Mouse (Mus musculus): ENCODE data around the gene Gstp1. TPM values are rescaled to one million over a fixed set of nuclear protein-coding genes. Genes with fewer than 3 reads are reported as not detected.
"Not testable (repeated sequence)": the region's sequence is repeated elsewhere in the genome, so short reads cannot be mapped to it uniquely, and the experiment has no call there.

Gene Gstp1
- polyA plus RNA-seq, 1 experiment from 2014 or later, result 1,288 TPM

DNA sequence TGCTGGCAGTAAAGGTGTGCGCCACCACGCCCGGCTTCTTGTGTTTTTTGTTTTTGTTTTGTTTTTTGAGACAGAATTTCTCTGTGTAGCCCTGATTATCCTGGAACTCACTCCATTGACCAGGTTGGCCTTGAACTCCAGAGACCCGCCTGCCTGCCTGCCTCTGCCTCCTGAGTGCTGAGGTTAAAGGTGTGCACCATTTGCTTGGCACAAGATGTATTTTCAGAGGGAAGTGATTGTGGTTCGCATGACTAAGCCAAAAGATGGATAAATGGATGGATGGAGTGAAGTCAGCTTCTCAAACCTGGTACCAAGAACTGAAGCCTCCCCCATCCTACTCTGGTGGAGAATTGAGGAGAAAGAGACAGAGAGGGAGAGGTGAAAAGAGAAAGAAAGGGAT is 16.8 kb upstream of the Gstp1 start:
- CTCF ChIA-PET, result interaction anchor here (2.0 to 3.3 kb wide), 2 partner anchors 30 to 35 kb away, joined by 7 to 12 read pairs; no protein-coding TSS in a partner anchor
- no peaks in the 10 kb centered on the region for H3K27me3 ChIP-seq
- POLR2A ChIA-PET, result no interaction called here
- in situ Hi-C loops (cut with MboI; ENCODE audit: low pct_unique_long_range_greater_than_20kb), result loop anchor here (5.0 kb wide), 2 partner anchors 33 to 37 kb away; no protein-coding TSS in a partner anchor
- DNase-seq (ENCODE audit: low read depth, low spot score), result no peak
- no peak for TF ChIP-seq CTCF (IDR thresholded peaks at IDR 0.05)
- no peak for ATAC-seq

DNA sequence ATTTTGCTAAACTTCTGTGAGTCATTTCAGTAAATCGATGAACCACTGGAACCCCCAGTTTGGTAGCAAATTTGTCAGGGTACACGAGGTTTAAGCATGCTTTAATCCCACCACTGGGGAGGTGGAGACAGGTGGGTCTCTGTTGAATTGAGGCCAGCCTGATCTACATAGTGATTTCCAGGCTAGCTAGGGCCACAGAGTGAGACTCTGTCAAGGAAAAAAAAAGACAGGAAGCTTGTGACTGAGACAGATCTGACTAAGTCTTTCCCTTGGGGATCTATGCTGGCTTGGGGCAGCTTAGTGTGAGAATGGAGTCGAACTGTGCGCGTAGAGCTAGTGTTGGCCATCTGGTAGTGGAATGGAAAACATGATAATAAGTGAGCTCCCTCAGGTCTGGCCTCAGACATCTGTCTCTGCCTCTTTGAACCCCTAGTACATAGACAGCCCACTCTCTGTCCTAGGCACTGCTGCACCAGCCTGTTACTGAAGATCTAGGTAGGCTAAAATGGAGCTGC is 14.8 kb upstream of the Gstp1 start:
- no peaks in the 10 kb centered on the region for H3K27me3 ChIP-seq
- DNase-seq (ENCODE audit: low read depth, low spot score) (no peak), ATAC-seq (no peak)
- ChIA-PET POLR2A (interaction anchor here (0.5 to 0.8 kb wide), 2 partner anchors 46 to 162 kb away, joined by 3 read pairs; no protein-coding TSS in a partner anchor), CTCF (interaction anchor here (0.8 to 2.0 kb wide), 18 partner anchors 8 to 176 kb away, joined by 3 to 31 read pairs (median 4); partner anchors contain the start of genes Cabp2, Cdk2ap2, Gstp1 and Ndufv1)
- TF ChIP-seq CTCF (IDR thresholded peaks at IDR 0.05), result no peak
- in situ Hi-C loops (cut with MboI; ENCODE audit: low pct_unique_long_range_greater_than_20kb), result loop anchor here (5.0 kb wide), 2 partner anchors 35 kb away; no protein-coding TSS in a partner anchor

- ATAC-seq, result no peak
- H3K27me3 ChIP-seq, result no peaks in the 10 kb centered on the region
- ChIA-PET CTCF (interaction anchor here (0.8 to 2.0 kb wide), 18 partner anchors 9 to 176 kb away, joined by 3 to 31 read pairs (median 3); partner anchors contain the start of genes Cabp2, Cdk2ap2 and Gstp1), POLR2A (interaction anchor here (0.5 to 0.8 kb wide), 2 partner anchors 47 to 161 kb away, joined by 3 read pairs; no protein-coding TSS in a partner anchor)
- no peak for DNase-seq (ENCODE audit: low read depth, low spot score)
- in situ Hi-C loops (cut with MboI; ENCODE audit: low pct_unique_long_range_greater_than_20kb), result loop anchor here (5.0 kb wide), 2 partner anchors 35 kb away; no protein-coding TSS in a partner anchor
- peak; percentile 87 for TF ChIP-seq CTCF (IDR thresholded peaks at IDR 0.05)
Observed at GRCm38 (mm10) chr19:4051741-4052515, 14.1 kb upstream of the Gstp1 start.

GRCm38 (mm10) chr19:4051016-4051415 is 13.2 kb upstream of the Gstp1 start:
- CTCF ChIA-PET, result interaction anchor here (1.0 to 6.9 kb wide), 4 partner anchors 17 to 38 kb away, joined by 3 to 74 read pairs (median 8); partner anchors contain the start of genes Cabp2 and Ndufv1
- POLR2A ChIA-PET, result no interaction called here
- H3K27me3 ChIP-seq, result no peaks in the 10 kb centered on the region
- DNase-seq (ENCODE audit: low read depth, low spot score) (no peak), ATAC-seq (no peak)
- in situ Hi-C loops (cut with MboI; ENCODE audit: low pct_unique_long_range_greater_than_20kb), result loop anchor here (5.0 kb wide), 2 partner anchors 34 to 36 kb away; no protein-coding TSS in a partner anchor
- TF ChIP-seq CTCF (IDR thresholded peaks at IDR 0.05), result peak; percentile 33

DNA sequence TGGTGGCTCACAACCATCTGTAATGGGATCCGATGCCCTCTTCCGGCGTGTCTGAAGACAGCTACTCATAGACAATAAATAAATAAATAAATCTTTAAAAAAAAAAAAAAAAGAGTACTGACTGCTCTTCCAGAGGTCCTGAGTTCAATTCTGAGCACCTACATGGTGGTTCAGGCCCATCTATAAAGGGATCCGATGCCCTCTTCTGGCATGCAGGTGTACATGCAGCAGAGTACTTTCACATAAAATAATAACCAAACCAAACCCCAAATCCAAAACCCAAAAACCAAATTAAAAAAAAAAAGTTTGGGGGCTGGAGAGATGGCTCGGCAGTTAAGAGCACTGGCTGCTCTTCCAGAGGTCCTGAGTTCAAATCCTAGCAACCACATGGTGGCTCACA is 11.3 kb upstream of the Gstp1 start:
- ATAC-seq; H3K27me3 ChIP-seq; DNase-seq (ENCODE audit: low read depth, low spot score); in situ Hi-C loops (cut with MboI; ENCODE audit: low pct_unique_long_range_greater_than_20kb): not testable (repeated sequence)
- POLR2A ChIA-PET, result interaction anchor here (0.6 kb wide), 1 partner anchor 101 kb away, joined by 3 read pairs; no protein-coding TSS in a partner anchor
- CTCF ChIA-PET, result interaction anchor here (1.2 to 6.9 kb wide), 5 partner anchors 18 to 102 kb away, joined by 3 to 74 read pairs (median 16); partner anchors contain the start of gene Ndufv1
- TF ChIP-seq CTCF (IDR thresholded peaks at IDR 0.05), result peak; percentile 56

GRCm38 (mm10) chr19:4047859-4048258 is 10.1 kb upstream of the Gstp1 start:
- ChIA-PET POLR2A (interaction anchor here (1.2 to 3.4 kb wide), 3 partner anchors 9 to 29 kb away, joined by 3 to 21 read pairs (median 4); no protein-coding TSS in a partner anchor), CTCF (interaction anchor here (0.7 to 6.9 kb wide), 18 partner anchors 10 to 101 kb away, joined by 3 to 74 read pairs (median 4); partner anchors contain the start of genes Gstp1 and Ndufv1)
- H3K27me3 ChIP-seq, result no peaks in the 10 kb centered on the region
- no peak for ATAC-seq
- no peak for DNase-seq (ENCODE audit: low read depth, low spot score)
- in situ Hi-C loops (cut with MboI; ENCODE audit: low pct_unique_long_range_greater_than_20kb), result no loop called here
- TF ChIP-seq CTCF (IDR thresholded peaks at IDR 0.05), result peak; percentile 82

DNA sequence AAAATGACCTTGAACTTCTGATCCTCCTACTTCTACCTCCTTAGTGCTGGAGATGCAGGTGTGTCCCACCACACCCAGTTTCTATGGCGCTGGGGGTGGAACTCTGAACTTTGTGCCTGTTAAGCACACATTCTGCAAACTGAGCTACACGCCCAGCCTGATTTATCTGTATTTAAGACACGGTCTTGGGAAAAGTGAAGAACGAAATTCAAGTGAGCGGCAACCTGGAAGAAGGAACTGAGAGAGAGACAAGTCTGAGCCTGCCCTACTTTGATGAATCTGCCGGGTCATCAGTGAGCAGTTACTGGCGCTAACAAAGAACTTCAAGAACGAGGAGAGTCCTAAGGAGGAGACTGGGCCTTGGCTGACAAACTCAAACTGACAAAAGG is 9.1 kb upstream of the Gstp1 start:
- ChIA-PET CTCF (interaction anchor here (0.7 to 6.9 kb wide), 12 partner anchors 11 to 101 kb away, joined by 3 to 74 read pairs (median 4); partner anchors contain the start of gene Ndufv1), POLR2A (interaction anchor here (0.5 to 3.4 kb wide), 6 partner anchors 9 to 28 kb away, joined by 3 to 21 read pairs (median 4); partner anchors contain the start of gene Gstp1)
- ATAC-seq, result no peak
- H3K27me3 ChIP-seq, result no peaks in the 10 kb centered on the region
- DNase-seq (ENCODE audit: low read depth, low spot score), result no peak
- in situ Hi-C loops (cut with MboI; ENCODE audit: low pct_unique_long_range_greater_than_20kb), result no loop called here
- TF ChIP-seq CTCF (IDR thresholded peaks at IDR 0.05), result no peak

- peak; percentile 81 for ATAC-seq
- POLR2A ChIA-PET, result interaction anchor here (0.5 to 3.4 kb wide), 5 partner anchors 8 to 27 kb away, joined by 3 to 21 read pairs (median 4); partner anchors contain the start of gene Gstp1
- peak; percentile 71 for TF ChIP-seq CTCF (IDR thresholded peaks at IDR 0.05)
- CTCF ChIA-PET, result interaction anchor here (0.8 to 6.9 kb wide), 11 partner anchors 11 to 100 kb away, joined by 3 to 74 read pairs (median 3); partner anchors contain the start of gene Ndufv1
- in situ Hi-C loops (cut with MboI; ENCODE audit: low pct_unique_long_range_greater_than_20kb), result no loop called here
- DNase-seq (ENCODE audit: low read depth, low spot score), result peak; percentile 64
- H3K27me3 ChIP-seq, result no peaks in the 10 kb centered on the region
Observed at GRCm38 (mm10) chr19:4045966-4046865, 8.4 kb upstream of the Gstp1 start, which contains the start of gene Gstp2. Gene Gstp2 (minus strand): TSS chr19:4046023.

DNA sequence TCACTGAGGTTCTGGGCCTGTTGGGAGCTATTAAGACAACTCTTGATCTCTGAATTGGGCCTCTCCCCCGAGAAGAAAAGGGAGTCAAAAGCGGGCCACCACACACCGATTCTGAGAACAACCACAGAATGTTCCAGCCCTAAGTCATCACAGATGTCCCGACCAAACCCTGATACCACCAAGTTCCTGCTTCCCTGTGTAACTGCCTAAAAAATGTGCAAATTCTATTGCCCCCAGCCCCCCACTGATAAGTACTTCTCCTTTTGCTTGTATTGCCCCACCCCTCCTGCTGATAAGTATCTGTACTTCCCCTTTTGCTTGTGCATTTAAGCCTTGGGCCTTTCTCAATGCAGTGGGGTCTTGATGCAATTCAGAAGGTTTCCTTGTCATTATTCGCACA is 6.3 kb upstream of the Gstp1 start:
- ATAC-seq; DNase-seq (ENCODE audit: low read depth, low spot score); in situ Hi-C loops (cut with MboI; ENCODE audit: low pct_unique_long_range_greater_than_20kb); H3K27me3 ChIP-seq: not testable (repeated sequence)
- CTCF ChIA-PET, result interaction anchor here (1.0 kb wide), 1 partner anchor 10 kb away, joined by 3 read pairs; no protein-coding TSS in a partner anchor
- POLR2A ChIA-PET, result interaction anchor here (0.6 to 0.7 kb wide), 2 partner anchors 16 to 17 kb away, joined by 3 to 7 read pairs; no protein-coding TSS in a partner anchor
